Mouse (Mus musculus): ENCODE data around the gene Gpr180. TPM values are rescaled to one million over a fixed set of nuclear protein-coding genes. Genes with fewer than 3 reads are reported as not detected.

The Gpr180 gene
- polyA plus RNA-seq, 1 experiment from 2014 or later, result 47.5 TPM

- Histone ChIP-seq H3K9me3 (ENCODE audit: control insufficient read depth, low read length) (no peaks in the 10 kb centered on the region), H3K27me3 (ENCODE audit: control insufficient read depth, insufficient read depth, low read length) (no peaks in the 10 kb centered on the region), H3K36me3 (replicated peaks; ENCODE audit: control insufficient read depth, insufficient read depth) (no peaks in the 10 kb centered on the region; the same call in 1 of the 2 replicates), H3K9ac (no peak overlapping the region), H3K27ac (no peak overlapping the region), H3K4me2 (replicated peaks) (no peak overlapping the region), H3K4me3 (replicated peaks; ENCODE audit: low read length) (no peak overlapping the region), H3K4me1 (replicated peaks; ENCODE audit: control insufficient read depth, insufficient read depth, low read length) (no peaks in the 10 kb centered on the region)
- no peak for DNase-seq (ENCODE audit: low spot score)
- no peak for ATAC-seq (ENCODE audit: low FRiP score)
- 96% methylated on average over 4 of the region's 4 CpGs for WGBS
These were observed 31.8 kb downstream of the Gpr180 start for GRCm38 (mm10) chr14:118168776-118169175.

GRCm38 (mm10) chr14:118173590-118174203 lies 36.7 kb downstream of the Gpr180 start:
- H3K27me3 ChIP-seq (ENCODE audit: control insufficient read depth, insufficient read depth, low read length), result no peaks in the 10 kb centered on the region
- WGBS, result 50% methylated on average over 11 of the region's 11 CpGs
- no peak for DNase-seq (ENCODE audit: low spot score)
- no peak for ATAC-seq (ENCODE audit: low FRiP score)
- no peak overlapping the region for H3K9ac ChIP-seq
- H3K4me2 ChIP-seq (replicated peaks), result no peak overlapping the region
- H3K36me3 ChIP-seq (replicated peaks; ENCODE audit: control insufficient read depth, insufficient read depth), result no peaks in the 10 kb centered on the region; the same call in 1 of the 2 replicates
- H3K4me1 ChIP-seq (replicated peaks; ENCODE audit: control insufficient read depth, insufficient read depth, low read length), result no peaks in the 10 kb centered on the region
- H3K9me3 ChIP-seq (ENCODE audit: control insufficient read depth, low read length), result no peaks in the 10 kb centered on the region
- H3K4me3 ChIP-seq (replicated peaks; ENCODE audit: low read length), result no peak overlapping the region
- H3K27ac ChIP-seq, result no peak overlapping the region

- Histone ChIP-seq H3K9ac (no peak overlapping the region), H3K27ac (no peak overlapping the region), H3K4me2 (replicated peaks) (no peak overlapping the region), H3K9me3 (ENCODE audit: control insufficient read depth, low read length) (no peaks in the 10 kb centered on the region), H3K4me1 (replicated peaks; ENCODE audit: control insufficient read depth, insufficient read depth, low read length) (0 out of 2 replicates have a peak, but pooled peaks cover 3% of the 10 kb centered on the region), H3K4me3 (replicated peaks; ENCODE audit: low read length) (no peak overlapping the region), H3K36me3 (replicated peaks; ENCODE audit: control insufficient read depth, insufficient read depth) (no peaks in the 10 kb centered on the region), H3K27me3 (ENCODE audit: control insufficient read depth, insufficient read depth, low read length) (no peaks in the 10 kb centered on the region)
- WGBS, result 91% methylated on average over 30 of the region's 30 CpGs
- ATAC-seq (ENCODE audit: low FRiP score) (no peak), DNase-seq (ENCODE audit: low spot score) (no peak)
These were observed 38.2 kb downstream of the Gpr180 start for GRCm38 (mm10) chr14:118175071-118175693.

GRCm38 (mm10) chr14:118175694-118176085 lies 38.7 kb downstream of the Gpr180 start:
- ATAC-seq (ENCODE audit: low FRiP score), result no peak

GRCm38 (mm10) chr14:118179251-118179650 lies 42.3 kb downstream of the Gpr180 start:
- peak overlapping the region; percentile 86 for H3K4me2 ChIP-seq (replicated peaks)
- DNase-seq (ENCODE audit: low spot score) (no peak), ATAC-seq (ENCODE audit: low FRiP score) (no peak)
- 0 out of 2 replicates have a peak, but pooled peaks cover 3% of the 10 kb centered on the region for H3K4me1 ChIP-seq (replicated peaks; ENCODE audit: control insufficient read depth, insufficient read depth, low read length)
- WGBS, result 41% methylated on average over 1 of the region's 1 CpGs
- peak overlapping the region; percentile 65; the same call in 1 of the 2 replicates for H3K9ac ChIP-seq
- no peaks in the 10 kb centered on the region for H3K36me3 ChIP-seq (replicated peaks; ENCODE audit: control insufficient read depth, insufficient read depth)
- no peaks in the 10 kb centered on the region for H3K27me3 ChIP-seq (ENCODE audit: control insufficient read depth, insufficient read depth, low read length)
- peak overlapping the region; percentile 45; the same call in 1 of the 2 replicates for H3K4me3 ChIP-seq (replicated peaks; ENCODE audit: low read length)
- H3K27ac ChIP-seq, result no peak overlapping the region
- H3K9me3 ChIP-seq (ENCODE audit: control insufficient read depth, low read length), result no peaks in the 10 kb centered on the region

More at GRCm38 (mm10) chr14:118175694-118176085, 38.7 kb downstream of the Gpr180 start:
- Histone ChIP-seq H3K36me3 (replicated peaks; ENCODE audit: control insufficient read depth, insufficient read depth) (no peaks in the 10 kb centered on the region), H3K4me1 (replicated peaks; ENCODE audit: control insufficient read depth, insufficient read depth, low read length) (0 out of 2 replicates have a peak, but pooled peaks cover 3% of the 10 kb centered on the region), H3K9me3 (ENCODE audit: control insufficient read depth, low read length) (no peaks in the 10 kb centered on the region), H3K27ac (no peak overlapping the region), H3K4me2 (replicated peaks) (no peak overlapping the region), H3K4me3 (replicated peaks; ENCODE audit: low read length) (no peak overlapping the region), H3K9ac (no peak overlapping the region), H3K27me3 (ENCODE audit: control insufficient read depth, insufficient read depth, low read length) (no peaks in the 10 kb centered on the region)
- DNase-seq (ENCODE audit: low spot score), result no peak
- 92% methylated on average over 12 of the region's 12 CpGs for WGBS

- Histone ChIP-seq H3K36me3 (replicated peaks; ENCODE audit: control insufficient read depth, insufficient read depth) (no peaks in the 10 kb centered on the region), H3K4me3 (replicated peaks; ENCODE audit: low read length) (peak overlapping the region; percentile 45), H3K27ac (peak overlapping the region; percentile 82), H3K9ac (peak overlapping the region; percentile 65), H3K4me2 (replicated peaks) (peak overlapping the region; percentile 86), H3K9me3 (ENCODE audit: control insufficient read depth, low read length) (no peaks in the 10 kb centered on the region), H3K27me3 (ENCODE audit: control insufficient read depth, insufficient read depth, low read length) (no peaks in the 10 kb centered on the region), H3K4me1 (replicated peaks; ENCODE audit: control insufficient read depth, insufficient read depth, low read length) (0 out of 2 replicates have a peak, but pooled peaks cover 3% of the 10 kb centered on the region)
- DNase-seq (ENCODE audit: low spot score) (no peak), ATAC-seq (ENCODE audit: low FRiP score) (no peak)
- WGBS, result 30% methylated on average over 7 of the region's 7 CpGs
These were observed 42.7 kb downstream of the Gpr180 start for GRCm38 (mm10) chr14:118179701-118180100.

GRCm38 (mm10) chr14:118180117-118180557 lies 43.2 kb downstream of the Gpr180 start:
- H3K4me1 ChIP-seq (replicated peaks; ENCODE audit: control insufficient read depth, insufficient read depth, low read length), result 0 out of 2 replicates have a peak, but pooled peaks cover 3% of the 10 kb centered on the region
- H3K27ac ChIP-seq, result peak overlapping the region; percentile 82
- no peaks in the 10 kb centered on the region for H3K9me3 ChIP-seq (ENCODE audit: control insufficient read depth, low read length)
- DNase-seq (ENCODE audit: low spot score) (peak; percentile 68), ATAC-seq (ENCODE audit: low FRiP score) (peak; percentile 86)
- no peaks in the 10 kb centered on the region for H3K36me3 ChIP-seq (replicated peaks; ENCODE audit: control insufficient read depth, insufficient read depth)
- H3K9ac ChIP-seq, result peak overlapping the region; percentile 65
- peak overlapping the region; percentile 86 for H3K4me2 ChIP-seq (replicated peaks)
- peak overlapping the region; percentile 45 for H3K4me3 ChIP-seq (replicated peaks; ENCODE audit: low read length)
- WGBS, result under 1% methylated on average over 20 of the region's 20 CpGs
- H3K27me3 ChIP-seq (ENCODE audit: control insufficient read depth, insufficient read depth, low read length), result no peaks in the 10 kb centered on the region

- no peaks in the 10 kb centered on the region for H3K27me3 ChIP-seq (ENCODE audit: control insufficient read depth, insufficient read depth, low read length)
- H3K4me2 ChIP-seq (replicated peaks), result peak overlapping the region; percentile 86
- DNase-seq (ENCODE audit: low spot score) (peak; percentile 74), ATAC-seq (ENCODE audit: low FRiP score) (peak; percentile 85)
- peak overlapping the region; percentile 65 for H3K9ac ChIP-seq
- 2% methylated on average over 10 of the region's 10 CpGs for WGBS
- no peaks in the 10 kb centered on the region for H3K9me3 ChIP-seq (ENCODE audit: control insufficient read depth, low read length)
- peak overlapping the region; percentile 82 for H3K27ac ChIP-seq
- H3K4me1 ChIP-seq (replicated peaks; ENCODE audit: control insufficient read depth, insufficient read depth, low read length), result 0 out of 2 replicates have a peak, but pooled peaks cover 3% of the 10 kb centered on the region
- H3K36me3 ChIP-seq (replicated peaks; ENCODE audit: control insufficient read depth, insufficient read depth), result no peaks in the 10 kb centered on the region
- H3K4me3 ChIP-seq (replicated peaks; ENCODE audit: low read length), result peak overlapping the region; percentile 45
These were observed 43.8 kb downstream of the Gpr180 start for GRCm38 (mm10) chr14:118180711-118181177.

- no peak overlapping the region for H3K27ac ChIP-seq
- H3K9me3 ChIP-seq (ENCODE audit: control insufficient read depth, low read length), result no peaks in the 10 kb centered on the region
- 0 out of 2 replicates have a peak, but pooled peaks cover 7% of the 10 kb centered on the region for H3K27me3 ChIP-seq (ENCODE audit: control insufficient read depth, insufficient read depth, low read length)
- no peak overlapping the region for H3K4me2 ChIP-seq (replicated peaks)
- no peak for DNase-seq (ENCODE audit: low spot score)
- H3K4me1 ChIP-seq (replicated peaks; ENCODE audit: control insufficient read depth, insufficient read depth, low read length), result no peaks in the 10 kb centered on the region
- H3K9ac ChIP-seq, result no peak overlapping the region
- 87% methylated on average over 9 of the region's 9 CpGs for WGBS
- no peak overlapping the region for H3K4me3 ChIP-seq (replicated peaks; ENCODE audit: low read length)
- H3K36me3 ChIP-seq (replicated peaks; ENCODE audit: control insufficient read depth, insufficient read depth), result no peaks in the 10 kb centered on the region
- no peak for ATAC-seq (ENCODE audit: low FRiP score)
These were observed 54.5 kb downstream of the Gpr180 start for GRCm38 (mm10) chr14:118191442-118191841.

All from hindbrain, embryonic 14.5 days (tissue).